Comparison of ENCODE assay signal across 23 mouse cellular contexts in genomic region chr2:34948622-34949021, GRCm38 (mm10). TPM values are rescaled to one million over a fixed set of nuclear protein-coding genes. Genes with fewer than 3 reads are reported as not detected.
DNase-seq lines count a peak whose midpoint lies in the region; ATAC-seq and TF ChIP-seq lines count a peak whose summit lies in the region.
"Had no signal": no experiment of that assay in that cellular context is flagged by ENCODE, and none has a peak within 500 bp of the region (broad histone marks: within the 10 kb centered on the region; RNA-seq: fewer than 3 reads in every experiment).

No protein-coding gene starts in this region.

- TF ChIP-seq POLR2A in testis, adult 2 months (IDR thresholded peaks at IDR 0.05; ENCODE audit: control insufficient read depth, low read depth, low read length): no peak

- H3K27ac ChIP-seq in testis, adult 2 months (ENCODE audit: control insufficient read depth, insufficient read depth, low read depth, low read length): no peak overlapping the region
- H3K27ac ChIP-seq: limb, embryonic 13.5 days; liver, embryonic 13.5 days; lung, embryonic 15.5 days; macrophage; midbrain, embryonic 15.5 days; neural tube, embryonic 15.5 days had no signal

- H3K4me1 ChIP-seq in testis, adult 2 months (ENCODE audit: control insufficient read depth, insufficient read depth, low read length): no peaks in the 10 kb centered on the region
- H3K4me1 ChIP-seq: midbrain, embryonic 15.5 days; neural tube, embryonic 15.5 days had no signal

- no peak for TF ChIP-seq CTCF in testis, adult 2 months (IDR thresholded peaks at IDR 0.05; ENCODE audit: control insufficient read depth, insufficient read depth, insufficient replicate concordance, low read depth, low read length)

- H3K4me3 ChIP-seq in testis, adult 2 months (ENCODE audit: control insufficient read depth, low read depth, low read length): peak overlapping the region; percentile 35; the same call in 1 of the 2 replicates
- H3K4me3 ChIP-seq: heart, embryonic 12.5 days; limb, embryonic 13.5 days; liver, embryonic 13.5 days; lung, embryonic 15.5 days; midbrain, embryonic 15.5 days; neural tube, embryonic 15.5 days had no signal

- peak; percentile 66 for ATAC-seq in granulocyte monocyte progenitor cell, adult 5-6 weeks (replicated peaks; ENCODE audit: poor library complexity, severe bottlenecking)
- no peak for ATAC-seq in megakaryocyte, adult 5-6 weeks (ENCODE audit: poor library complexity, severe bottlenecking)
- ATAC-seq: CD4-positive, CD25-positive, alpha-beta regulatory T cell, adult 4 months; hindbrain, embryonic 16.5 days; midbrain, embryonic 15.5 days had no signal

- H3K36me3 ChIP-seq in testis, adult 2 months (ENCODE audit: control insufficient read depth, insufficient read depth, low read length): no peaks in the 10 kb centered on the region
- H3K36me3 ChIP-seq: heart, embryonic 12.5 days; limb, embryonic 13.5 days; liver, embryonic 13.5 days; lung, embryonic 15.5 days; midbrain, embryonic 15.5 days; neural tube, embryonic 15.5 days had no signal

- DNase-seq in embryo, embryonic 10 days (ENCODE audit: low spot score): peak; percentile 47
- no peak for DNase-seq in embryo, embryonic 11 days
- no peak for DNase-seq in testis, postnatal 10 days (ENCODE audit: low spot score)
- DNase-seq in retina, postnatal 1 day: peak; percentile 48
- DNase-seq in spleen, adult 12 weeks (ENCODE audit: low spot score): no peak
- DNase-seq: cerebellum, adult 8-10 months; heart, adult 11 months; heart, postnatal 14 days; kidney, adult 2 months; liver, embryonic 13.5 days; right cerebral cortex, postnatal 25 days; thymus, postnatal 36 days had no signal

- no peaks in the 10 kb centered on the region for H3K27me3 ChIP-seq in testis, adult 2 months (ENCODE audit: control insufficient read depth, insufficient read depth, low read length)
- H3K27me3 ChIP-seq: lung, embryonic 15.5 days; midbrain, embryonic 15.5 days; neural tube, embryonic 15.5 days had no signal

RNA-seq across cellular contexts. Expression of gene Traf1, which starts 12.9 kb away (rescaled TPM):
- 6.5 and 9.4 TPM in 2 replicates for polyA plus RNA-seq in testis, adult 2 months (2012; rRNA removed)
- not detected in 2 replicates for total RNA-seq in granulocyte monocyte progenitor cell, adult 5-6 weeks (2014; fragmentation: Nextera tagmentation)
- 0.09 and 0.15 TPM in 2 replicates for total RNA-seq in granulocyte monocyte progenitor cell, adult 5-6 weeks (2017)
- total RNA-seq in megakaryocyte, adult 5-6 weeks (2015): 1.5 and 3.1 TPM in 2 replicates
- total RNA-seq in megakaryocyte, adult 5-6 weeks (2017): 2.5 and 3.2 TPM in 2 replicates

RNA-seq across cellular contexts. Expression of gene Phf19, which starts 34.8 kb away (rescaled TPM):
- polyA plus RNA-seq in testis, adult 2 months (2012; rRNA removed): 0.21 and 0.91 TPM in 2 replicates
- total RNA-seq in granulocyte monocyte progenitor cell, adult 5-6 weeks (2014; fragmentation: Nextera tagmentation): 22.6 and 25.9 TPM in 2 replicates
- total RNA-seq in granulocyte monocyte progenitor cell, adult 5-6 weeks (2017): 5.9 and 7.9 TPM in 2 replicates
- total RNA-seq in megakaryocyte, adult 5-6 weeks (2015): 7.2 and 9.8 TPM in 2 replicates
- total RNA-seq in megakaryocyte, adult 5-6 weeks (2017): 6.4 and 14.0 TPM in 2 replicates

Comparison
In these comparisons a context has a peak if more than half of its experiments do, and no peak if none do; other contexts are left out.
1. DNase-seq: peak in embryo, embryonic 10 days (single experiment) and retina, postnatal 1 day (single experiment); none in embryo, embryonic 11 days (single experiment), testis, postnatal 10 days (single experiment) and spleen, adult 12 weeks (single experiment).